Mouse (Mus musculus): ENCODE measurements around the gene Osbpl6.

The Osbpl6 gene

GRCm38 (mm10) chr2:76406151-76406936 is at the start of gene Osbpl6:
TSS of gene Osbpl6 (plus strand) at chr2:76406508.
- in situ Hi-C loops (cut with MboI; ENCODE audit: unreplicated experiment in 2 of 2): no loop called here

- in situ Hi-C loops (cut with MboI; ENCODE audit: unreplicated experiment in 2 of 2): loop anchor here (10.0 to 25.0 kb wide), 7 partner anchors 373 to 1577 kb away; partner anchors contain the start of genes Cwc22 (in 1 of the 2), Ttc30a1 (in 1 of the 2) and Ttc30a2 (in 1 of the 2)
These were observed 46.1 kb upstream of the Osbpl6 start, which contains the start of gene Cyct for GRCm38 (mm10) chr2:76360226-76360625. TSS of gene Cyct (minus strand) at chr2:76360450.

GRCm38 (mm10) chr2:76362111-76362510 is 44.2 kb upstream of the Osbpl6 start:
- in situ Hi-C loops (cut with MboI; ENCODE audit: unreplicated experiment in 2 of 2): loop anchor here (10.0 to 25.0 kb wide), 7 partner anchors 375 to 1575 kb away; partner anchors contain the start of genes Cwc22 (in 1 of the 2), Ttc30a1 (in 1 of the 2) and Ttc30a2 (in 1 of the 2)

DNA sequence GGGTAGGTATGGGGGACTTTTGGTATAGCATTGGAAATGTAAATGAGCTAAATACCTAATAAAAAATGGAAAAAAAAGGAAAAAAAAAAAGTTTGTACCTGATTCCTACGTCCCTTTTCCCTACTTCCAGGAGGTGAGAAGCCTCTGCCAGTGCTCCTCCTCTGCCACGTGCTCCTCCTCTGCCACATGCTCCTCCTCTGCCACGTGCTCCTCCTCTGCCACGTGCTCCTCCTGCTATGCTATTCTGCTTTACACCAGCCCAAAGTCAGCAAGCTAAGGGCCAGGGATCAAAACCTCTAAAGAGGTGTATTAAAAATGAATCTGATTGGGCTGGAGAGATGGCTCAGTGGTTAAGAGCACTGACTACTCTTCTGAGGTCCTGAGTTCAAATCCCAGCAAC is 40.5 kb upstream of the Osbpl6 start:
- in situ Hi-C loops (cut with MboI; ENCODE audit: unreplicated experiment in 2 of 2): loop anchor here (10.0 to 25.0 kb wide), 7 partner anchors 379 to 1571 kb away; partner anchors contain the start of genes Cwc22 (in 1 of the 2), Ttc30a1 (in 1 of the 2) and Ttc30a2 (in 1 of the 2)

- in situ Hi-C loops (cut with MboI; ENCODE audit: unreplicated experiment in 2 of 2): loop anchor here (10.0 to 25.0 kb wide), 7 partner anchors 380 to 1570 kb away; partner anchors contain the start of genes Cwc22 (in 1 of the 2), Ttc30a1 (in 1 of the 2) and Ttc30a2 (in 1 of the 2)
These were observed 39.0 kb upstream of the Osbpl6 start for GRCm38 (mm10) chr2:76367188-76367922.

- in situ Hi-C loops (cut with MboI; ENCODE audit: unreplicated experiment in 2 of 2): loop anchor here (10.0 to 25.0 kb wide), 7 partner anchors 382 to 1568 kb away; partner anchors contain the start of genes Cwc22 (in 1 of the 2), Ttc30a1 (in 1 of the 2) and Ttc30a2 (in 1 of the 2)
These were observed 37.2 kb upstream of the Osbpl6 start for GRCm38 (mm10) chr2:76368861-76369660.

DNA sequence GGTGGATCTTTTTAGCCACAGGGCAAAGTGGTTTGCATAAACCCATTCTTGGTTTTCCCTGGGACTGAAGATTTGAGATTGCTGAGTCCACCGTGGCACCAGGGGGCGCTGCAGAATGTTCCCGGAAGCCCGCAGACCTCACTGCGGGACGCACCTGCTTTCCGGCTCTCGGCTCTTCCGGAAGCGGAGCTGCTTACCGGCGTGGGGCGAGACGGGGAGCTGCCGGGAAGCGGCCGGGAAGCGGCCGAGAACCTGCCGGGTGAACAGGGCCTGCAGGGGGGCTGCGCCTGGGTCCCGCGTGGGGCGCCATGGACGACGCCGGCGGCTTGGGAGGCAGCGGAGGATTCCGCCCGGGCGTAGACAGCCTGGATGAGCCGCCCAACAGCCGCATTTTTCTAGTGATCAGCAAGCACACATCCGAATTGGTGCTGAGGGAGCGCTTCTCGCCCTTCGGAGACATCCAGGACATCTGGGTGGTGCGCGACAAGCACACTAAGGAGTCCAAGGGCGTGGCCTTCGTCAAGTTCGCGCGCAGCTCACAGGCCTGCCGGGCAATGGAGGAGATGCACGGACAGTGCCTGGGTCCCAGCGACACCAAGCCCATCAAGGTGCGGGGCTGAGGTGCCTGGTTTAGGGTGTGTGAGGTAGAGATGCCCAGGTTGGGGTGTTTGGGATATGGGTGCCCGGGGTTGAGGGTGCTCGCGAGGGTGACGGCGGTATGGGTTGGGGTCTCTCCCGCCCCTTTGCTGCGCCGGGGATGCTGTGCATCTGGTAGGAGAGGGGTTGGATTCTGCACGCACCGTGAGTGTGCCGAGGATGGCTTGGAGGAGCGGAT is 36.3 kb upstream of the Osbpl6 start, which contains the start of gene Rbm45:
TSS of gene Rbm45 (plus strand) at position 164 of the 835 bp plus-strand sequence.
- in situ Hi-C loops (cut with MboI; ENCODE audit: unreplicated experiment in 2 of 2): loop anchor here (5.0 to 25.0 kb wide), 9 partner anchors 275 to 1567 kb away; partner anchors contain the start of genes Cwc22 (in 1 of the 2), Fkbp7 (in 1 of the 2), Pjvk (in 1 of the 2) and Prkra (in 1 of the 2)

- in situ Hi-C loops (cut with MboI; ENCODE audit: unreplicated experiment in 2 of 2): loop anchor here (5.0 to 25.0 kb wide), 8 partner anchors 274 to 1567 kb away; partner anchors contain the start of genes Cwc22 (in 1 of the 2), Fkbp7 (in 1 of the 2), Pjvk (in 1 of the 2) and Prkra (in 1 of the 2)
These were observed 35.7 kb upstream of the Osbpl6 start for GRCm38 (mm10) chr2:76370656-76370922.

GRCm38 (mm10) chr2:76372244-76372643 is 34.1 kb upstream of the Osbpl6 start:
- in situ Hi-C loops (cut with MboI; ENCODE audit: unreplicated experiment in 2 of 2): loop anchor here (5.0 to 25.0 kb wide), 8 partner anchors 273 to 1565 kb away; partner anchors contain the start of genes Cwc22 (in 1 of the 2), Fkbp7 (in 1 of the 2), Pjvk (in 1 of the 2) and Prkra (in 1 of the 2)

DNA sequence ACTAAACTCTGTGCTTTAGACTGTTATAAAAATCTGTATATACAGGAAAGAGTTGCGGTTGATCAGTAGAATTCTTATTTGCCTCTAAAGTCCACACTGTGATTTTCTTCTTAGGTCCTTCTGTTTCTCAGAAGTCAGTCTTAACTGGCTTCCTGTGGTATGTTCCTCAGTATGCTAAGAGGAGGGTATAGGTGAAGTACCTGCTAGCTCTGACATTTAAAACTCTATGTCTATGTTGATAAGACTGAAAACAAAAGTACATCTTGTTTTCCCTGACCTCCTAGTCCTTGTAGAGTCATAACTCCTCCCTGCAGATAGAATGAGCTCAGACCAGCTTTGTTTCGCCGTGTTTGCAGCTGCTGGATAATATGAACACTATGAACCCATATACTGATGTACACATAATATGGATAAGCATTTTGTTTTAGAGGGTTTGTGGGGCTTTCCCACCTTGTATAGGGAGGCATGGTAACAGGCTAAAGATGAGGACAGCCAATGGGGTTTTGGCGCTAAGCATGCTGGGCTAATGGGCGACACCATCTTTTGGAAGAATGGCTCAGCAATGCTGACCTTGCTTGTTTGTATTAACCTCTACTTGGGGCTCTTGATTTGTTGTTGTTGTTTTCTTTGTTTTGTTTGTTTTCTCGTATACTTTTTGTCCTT is 31.6 kb upstream of the Osbpl6 start:
- in situ Hi-C loops (cut with MboI; ENCODE audit: unreplicated experiment in 2 of 2): loop anchor here (5.0 to 25.0 kb wide), 8 partner anchors 270 to 1563 kb away; partner anchors contain the start of genes Cwc22 (in 2 of the 2), Fkbp7 (in 1 of the 2), Pjvk (in 1 of the 2) and Prkra (in 1 of the 2)

GRCm38 (mm10) chr2:76378646-76379045 is 27.7 kb upstream of the Osbpl6 start:
- in situ Hi-C loops (cut with MboI; ENCODE audit: unreplicated experiment in 2 of 2): loop anchor here (10.0 to 25.0 kb wide), 2 partner anchors 266 to 1559 kb away; partner anchors contain the start of genes Cwc22 (in 1 of the 2), Pjvk (in 1 of the 2) and Prkra (in 1 of the 2)

- in situ Hi-C loops (cut with MboI; ENCODE audit: unreplicated experiment in 2 of 2): loop anchor here in 1 of 2 experiments (25.0 kb wide), 1 partner anchor 1551 kb away; the partner anchor contains the start of gene Cwc22
These were observed 19.8 kb upstream of the Osbpl6 start for GRCm38 (mm10) chr2:76386531-76386930.

GRCm38 (mm10) chr2:76400178-76400577 is 6.1 kb upstream of the Osbpl6 start:
- in situ Hi-C loops (cut with MboI; ENCODE audit: unreplicated experiment in 2 of 2): no loop called here

DNA sequence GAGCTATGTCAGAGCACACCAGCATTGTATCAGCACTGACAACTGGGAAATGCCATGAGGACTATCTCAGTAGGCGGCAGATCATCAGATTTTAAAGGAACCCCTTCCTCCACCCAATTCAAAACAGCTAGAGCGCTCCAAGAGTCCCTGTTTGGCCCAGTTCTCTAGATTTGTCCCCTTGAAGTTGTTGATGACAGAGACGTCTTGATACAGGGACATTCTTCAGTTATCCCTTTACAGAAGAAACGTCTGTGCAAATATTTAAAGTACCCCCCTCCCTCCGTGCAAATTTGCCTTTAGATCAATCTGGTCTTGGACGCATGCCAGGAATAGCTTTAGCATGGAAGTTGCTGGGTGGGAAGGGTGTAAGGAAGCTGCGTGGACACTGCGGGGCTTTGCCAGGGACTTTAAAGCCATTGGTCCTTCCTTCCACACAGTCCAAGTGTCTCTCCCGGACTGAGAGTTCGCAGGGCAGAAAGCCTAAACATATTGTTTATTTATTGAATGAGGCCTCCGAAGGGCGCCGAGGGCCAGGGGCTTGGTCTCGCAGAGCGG is 635 bp upstream of the Osbpl6 start:
- in situ Hi-C loops (cut with MboI; ENCODE audit: unreplicated experiment in 2 of 2): no loop called here

GRCm38 (mm10) chr2:76406937-76407441 is 681 bp downstream of the Osbpl6 start:
- in situ Hi-C loops (cut with MboI; ENCODE audit: unreplicated experiment in 2 of 2): no loop called here

DNA sequence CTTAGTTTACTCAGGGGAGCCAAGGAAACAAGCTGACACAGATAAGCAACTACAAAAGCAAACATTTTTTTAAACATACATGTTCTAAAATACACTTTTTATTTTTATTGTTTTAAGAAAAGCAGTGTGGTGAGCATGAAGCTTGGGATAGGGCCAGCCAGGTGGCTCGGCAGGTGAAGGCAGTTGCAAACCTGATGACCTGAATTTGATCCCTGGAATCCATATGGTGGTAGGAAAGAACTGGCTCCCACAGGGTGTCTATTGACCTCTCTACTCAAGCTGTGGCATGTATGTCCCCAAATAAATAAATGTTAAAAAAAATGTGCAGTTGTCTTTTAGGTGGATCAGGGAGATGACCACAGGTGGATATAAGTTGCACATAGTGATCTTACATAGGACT is 3.2 kb downstream of the Osbpl6 start:
- in situ Hi-C loops (cut with MboI; ENCODE audit: unreplicated experiment in 2 of 2): no loop called here

- in situ Hi-C loops (cut with MboI; ENCODE audit: unreplicated experiment in 2 of 2): no loop called here
These were observed 3.7 kb downstream of the Osbpl6 start for GRCm38 (mm10) chr2:76409986-76410385.
